Mouse (Mus musculus): ENCODE data around the gene Pecam1.
"Not testable (repeated sequence)": the region's sequence is repeated elsewhere in the genome, so short reads cannot be mapped to it uniquely, and the experiment has no call there.

DNA sequence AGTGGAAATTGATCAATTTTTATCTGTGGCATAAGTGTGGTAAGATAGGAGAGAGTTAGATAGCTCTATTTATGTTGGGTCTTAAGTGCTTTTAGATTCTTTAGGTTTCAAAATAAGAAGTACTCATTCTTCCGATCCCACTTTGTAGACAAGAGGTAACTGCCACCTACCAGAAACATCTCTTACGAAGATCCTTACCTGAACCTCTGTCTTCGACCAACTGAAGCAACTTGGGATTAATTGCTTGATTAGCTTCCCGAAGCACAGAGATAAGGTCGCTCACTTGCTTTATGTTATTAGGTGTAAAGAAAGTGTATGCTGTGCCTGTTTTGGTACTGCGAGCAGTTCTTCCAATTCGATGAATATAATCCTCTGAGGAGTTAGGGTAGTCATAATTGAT lies 31.8 kb upstream of the Pecam1 start:
- not testable (repeated sequence) for TF ChIP-seq CTCF (IDR thresholded peaks at IDR 0.05; ENCODE audit: low read depth, low read length); GATA1 (IDR thresholded peaks at IDR 0.05; ENCODE audit: borderline replicate concordance, low read length)

Measured in G1E (cell line).